Mouse (Mus musculus) CH12.LX (cell line): ENCODE measurements at regions not wholly inside any gene's neighbourhood (a gene's known extent, or its start where the extent isn't known, plus 50 kb on each side); places are given as distances from the start of the nearest gene placed in this dataset.

Experiments
- CTCF ChIP-seq, 2 experiments: IDR thresholded peaks in 1 of 2; conservative IDR thresholded peaks in 1 of 2; 2 replicates each; pipeline ENCODE4 v1.5.1; 2011 to 2012; ENCODE audit warnings: low read depth in 2 of 2, low read length in 2 of 2, improper control_type of control experiment in 1 of 2, inconsistent platforms in 1 of 2, mild to moderate bottlenecking in 1 of 2, moderate library complexity in 1 of 2
- EP300 ChIP-seq: IDR thresholded peaks from 2 replicates; pipeline ENCODE4 v1.6.1; 2011; ENCODE audit warnings: low read length, improper control_type of control experiment
- MAX ChIP-seq: IDR thresholded peaks from 2 replicates; pipeline ENCODE4 v1.6.1; 2011; ENCODE audit warnings: low read length, improper control_type of control experiment
- POLR2A ChIP-seq: IDR thresholded peaks from 2 replicates; pipeline ENCODE4 v1.6.1; 2011; ENCODE audit warnings: low read depth, mild to moderate bottlenecking, improper control_type of control experiment, low read length
- USF1 ChIP-seq: IDR thresholded peaks from 2 replicates; pipeline ENCODE4 v1.6.1; 2014; ENCODE audit warnings: low read depth, mild to moderate bottlenecking, inconsistent platforms, low read length, improper control_type of control experiment
- ZMIZ1 ChIP-seq: IDR thresholded peaks from 2 replicates; pipeline ENCODE4 v1.6.1; 2012; ENCODE audit warnings: low read depth, mild to moderate bottlenecking, inconsistent platforms, low read length, improper control_type of control experiment

DNA sequence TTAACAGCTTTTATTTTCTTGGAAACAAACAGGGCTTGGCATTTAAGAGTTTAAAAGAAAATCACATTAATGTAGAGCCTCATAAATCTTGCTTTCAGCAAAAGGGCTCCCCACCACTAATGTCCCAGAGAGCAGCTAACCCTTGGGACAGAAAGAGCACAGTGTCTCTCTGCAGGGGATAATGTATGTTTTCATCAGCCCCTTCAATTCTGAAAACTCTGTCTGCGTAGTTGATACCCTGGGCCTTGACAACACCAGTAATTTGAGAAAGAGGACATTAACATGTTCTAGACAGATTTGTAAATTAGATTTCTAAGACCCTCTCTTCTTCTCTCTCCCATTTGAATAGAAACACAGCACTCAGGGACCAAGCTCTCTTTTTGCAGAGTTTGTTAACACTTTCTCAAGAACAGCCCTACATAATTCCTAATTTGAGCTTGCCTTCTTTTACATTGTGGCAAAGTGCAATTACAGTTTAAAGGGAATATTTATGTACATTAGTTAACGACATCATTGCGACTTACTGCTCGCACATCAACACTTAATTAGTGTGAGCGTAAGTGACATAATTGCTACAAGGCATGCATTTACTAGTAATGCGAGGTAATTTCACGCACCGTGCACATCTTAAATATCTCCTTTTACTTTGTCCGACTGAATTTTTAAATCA lies 444.7 kb downstream of the Psat1 start:
- TF ChIP-seq MAX: no peak
- no peak for TF ChIP-seq USF1
- no peak for TF ChIP-seq POLR2A
- TF ChIP-seq EP300: no peak
- no peak for TF ChIP-seq CTCF (conservative IDR thresholded peaks at IDR 0.05 in 1 of 2, IDR thresholded peaks at IDR 0.05 in 1 of 2; ENCODE audit: low read depth in 2 of 2, low read length in 2 of 2)
- TF ChIP-seq ZMIZ1: no peak
